47 mouse cellular contexts compared by ENCODE assay signal in the genomic region with DNA sequence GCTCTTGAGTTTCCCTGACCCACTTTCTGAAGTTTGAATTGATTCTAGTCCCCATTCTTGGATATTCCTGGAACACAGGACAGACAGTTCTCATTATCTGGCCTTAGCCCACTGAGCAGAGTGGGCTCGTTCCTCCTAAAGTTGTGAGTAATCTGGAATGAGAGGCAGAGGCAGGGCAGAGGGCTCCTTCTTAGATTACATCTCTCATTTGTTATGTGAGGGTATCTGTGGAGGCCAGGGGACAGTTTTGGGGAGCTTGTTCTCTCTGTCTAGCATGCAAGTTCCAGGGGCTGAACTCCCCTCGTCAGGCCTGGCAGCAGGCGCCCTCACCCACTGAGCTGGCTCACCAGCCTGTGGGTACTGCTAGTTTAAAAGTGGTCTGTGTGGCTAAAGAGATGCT. TPM values are rescaled to one million over a fixed set of nuclear protein-coding genes. Genes with fewer than 3 reads are reported as not detected.
"Had no signal": no experiment of that assay in that cellular context is flagged by ENCODE, and none has a peak within 500 bp of the region (broad histone marks: within the 10 kb centered on the region; RNA-seq: fewer than 3 reads in every experiment).

No protein-coding gene starts in this region.

- H3K9me3 ChIP-seq: limb, embryonic 10.5 days; limb, embryonic 12.5 days; limb, embryonic 13.5 days; limb, embryonic 15.5 days; liver, embryonic 12.5 days; liver, embryonic 13.5 days; liver, embryonic 15.5 days; lung, embryonic 15.5 days; megakaryocyte, embryonic 14.5 days; midbrain, embryonic 12.5 days; midbrain, embryonic 13.5 days; midbrain, embryonic 15.5 days; neural tube, embryonic 12.5 days had no signal

- H3K9ac ChIP-seq: limb, embryonic 12.5 days; limb, embryonic 13.5 days; limb, embryonic 15.5 days; liver, embryonic 12.5 days; liver, embryonic 13.5 days; liver, embryonic 14.5 days; liver, embryonic 15.5 days; liver, postnatal 0 days; lung, embryonic 14.5 days; lung, embryonic 15.5 days; midbrain, embryonic 12.5 days; midbrain, embryonic 13.5 days; midbrain, embryonic 15.5 days; neural tube, embryonic 12.5 days had no signal

- H3K27ac ChIP-seq: left cerebral cortex, adult 2 months; limb, embryonic 10.5 days; limb, embryonic 12.5 days; limb, embryonic 13.5 days; limb, embryonic 15.5 days; liver, embryonic 12.5 days; liver, embryonic 13.5 days; liver, embryonic 14.5 days; liver, embryonic 15.5 days; lung, embryonic 15.5 days; macrophage; midbrain, embryonic 12.5 days; midbrain, embryonic 13.5 days; midbrain, embryonic 15.5 days; neural tube, embryonic 12.5 days had no signal

- H3K27me3 ChIP-seq: limb, embryonic 12.5 days; limb, embryonic 13.5 days; limb, embryonic 15.5 days; liver, embryonic 12.5 days; liver, embryonic 13.5 days; liver, embryonic 15.5 days; lung, embryonic 15.5 days; megakaryocyte, embryonic 14.5 days; midbrain, embryonic 12.5 days; midbrain, embryonic 13.5 days; midbrain, embryonic 15.5 days; neural tube, embryonic 12.5 days had no signal

- DNase-seq: left cerebral cortex, postnatal 4 days; liver; liver, embryonic 13.5 days; liver, postnatal 0 days; lung, adult 18-20 months; lung, adult 2 months; lung, embryonic 14.5 days; lung, postnatal 10 days; lung, postnatal 14 days; lung, postnatal 36 days; lung, postnatal 4 days; midbrain, embryonic 14.5 days had no signal

- H3K4me3 ChIP-seq: left cerebral cortex, adult 2 months; limb, embryonic 10.5 days; limb, embryonic 12.5 days; limb, embryonic 13.5 days; limb, embryonic 15.5 days; liver, embryonic 12.5 days; liver, embryonic 13.5 days; liver, embryonic 15.5 days; lung, embryonic 15.5 days; megakaryocyte, embryonic 14.5 days; midbrain, embryonic 12.5 days; midbrain, embryonic 13.5 days; midbrain, embryonic 15.5 days; myocyte; neural tube, embryonic 12.5 days had no signal

- ATAC-seq: liver, embryonic 12.5 days; liver, postnatal 0 days; lung, postnatal 0 days; midbrain, embryonic 13.5 days; midbrain, embryonic 15.5 days; midbrain, embryonic 16.5 days had no signal

- H3K4me2 ChIP-seq: limb, embryonic 12.5 days; limb, embryonic 13.5 days; limb, embryonic 15.5 days; liver, embryonic 11.5 days; liver, embryonic 12.5 days; liver, embryonic 13.5 days; liver, embryonic 15.5 days; lung, embryonic 14.5 days; lung, embryonic 15.5 days; midbrain, embryonic 12.5 days; midbrain, embryonic 13.5 days; midbrain, embryonic 15.5 days; neural tube, embryonic 12.5 days had no signal

- H3K4me1 ChIP-seq: midbrain, embryonic 12.5 days; midbrain, embryonic 13.5 days; midbrain, embryonic 15.5 days; neural tube, embryonic 12.5 days had no signal

- H3K36me3 ChIP-seq: limb, embryonic 10.5 days; limb, embryonic 12.5 days; limb, embryonic 13.5 days; limb, embryonic 15.5 days; liver, embryonic 12.5 days; liver, embryonic 13.5 days; liver, embryonic 15.5 days; lung, embryonic 15.5 days; midbrain, embryonic 12.5 days; midbrain, embryonic 13.5 days; midbrain, embryonic 15.5 days; neural tube, embryonic 12.5 days had no signal

RNA-seq across cellular contexts. Expression of gene Cela3a, which starts 30.5 kb away (rescaled TPM):
- total RNA-seq: left cerebral cortex, adult 2 months; left cerebral cortex, adult 8-10 months; left cerebral cortex, postnatal 10 days; left cerebral cortex, postnatal 14 days; left cerebral cortex, postnatal 25 days; left cerebral cortex, postnatal 36 days; left cerebral cortex, postnatal 4 days; liver, adult 2 months; megakaryocyte progenitor cell, adult 5-6 weeks; megakaryocyte, adult 5-6 weeks; megakaryocyte-erythroid progenitor cell, adult 5-6 weeks; midbrain, postnatal 0 days; monocyte, adult 5-6 weeks had no signal
- polyA plus RNA-seq: limb, embryonic 10.5 days; limb, embryonic 11.5 days; limb, embryonic 12.5 days; limb, embryonic 13.5 days; limb, embryonic 14.5 days; limb, embryonic 15.5 days; liver, adult 2 months; liver, embryonic 11.5 days; liver, embryonic 12.5 days; liver, embryonic 13.5 days; liver, embryonic 14.5 days; liver, embryonic 15.5 days; liver, embryonic 16.5 days; liver, postnatal 0 days; lung, adult 2 months; lung, embryonic 14.5 days; lung, embryonic 15.5 days; lung, embryonic 16.5 days; lung, postnatal 0 days; macrophage; midbrain, embryonic 12.5 days; midbrain, embryonic 13.5 days; midbrain, embryonic 14.5 days; midbrain, embryonic 15.5 days; midbrain, embryonic 16.5 days; midbrain, postnatal 0 days; neural tube, embryonic 11.5 days; neural tube, embryonic 12.5 days had no signal

RNA-seq across cellular contexts. Expression of gene Cela3b, which starts 51.3 kb away (rescaled TPM):
- total RNA-seq: left cerebral cortex, adult 2 months; left cerebral cortex, adult 8-10 months; left cerebral cortex, postnatal 10 days; left cerebral cortex, postnatal 14 days; left cerebral cortex, postnatal 25 days; left cerebral cortex, postnatal 36 days; left cerebral cortex, postnatal 4 days; megakaryocyte progenitor cell, adult 5-6 weeks; megakaryocyte, adult 5-6 weeks; megakaryocyte-erythroid progenitor cell, adult 5-6 weeks; midbrain, postnatal 0 days; monocyte, adult 5-6 weeks had no signal
- polyA plus RNA-seq: limb, embryonic 10.5 days; limb, embryonic 11.5 days; limb, embryonic 12.5 days; limb, embryonic 15.5 days; liver, embryonic 11.5 days; liver, embryonic 12.5 days; lung, embryonic 14.5 days; lung, embryonic 16.5 days; lung, postnatal 0 days; macrophage; midbrain, embryonic 12.5 days; midbrain, embryonic 13.5 days; midbrain, embryonic 14.5 days; midbrain, embryonic 15.5 days; midbrain, embryonic 16.5 days; midbrain, postnatal 0 days; neural tube, embryonic 11.5 days; neural tube, embryonic 12.5 days had no signal
